Mouse (Mus musculus): ENCODE results near the gene Plekha7. TPM values are rescaled to one million over a fixed set of nuclear protein-coding genes. Genes with fewer than 3 reads are reported as not detected.

The Plekha7 gene
- polyA plus RNA-seq, 1 experiment from 2014 or later, result 9.7 TPM

DNA sequence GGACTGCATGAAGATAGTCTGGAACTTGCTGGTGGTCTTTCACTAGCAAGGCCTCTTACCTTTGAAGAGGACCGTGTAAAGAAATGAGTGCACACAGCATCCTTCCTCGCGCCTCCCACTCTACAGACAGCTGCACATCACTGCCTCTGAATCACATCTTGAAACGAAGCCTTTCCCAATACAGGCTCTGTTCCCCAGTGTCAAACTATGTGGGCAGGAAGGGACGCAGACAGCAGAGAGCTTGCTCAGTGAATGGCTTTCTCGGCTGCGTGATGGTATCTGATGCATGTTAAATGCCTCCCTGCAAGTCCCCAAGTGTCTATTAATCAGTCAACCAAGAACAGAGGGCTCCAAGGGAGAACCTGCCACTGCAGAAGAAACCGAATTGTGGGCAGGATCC lies 99.3 kb downstream of the Plekha7 start:
- no peak for ATAC-seq (ENCODE audit: low FRiP score, low read depth)
- 58% methylated on average over 8 of the region's 8 CpGs for WGBS
- H3K27me3 ChIP-seq, result peaks cover 3% of the 10 kb centered on the region; the same call in 1 of the 2 replicates
- H3K4me3 ChIP-seq, result no peak overlapping the region
- H3K4me1 ChIP-seq, result peaks cover 36% of the 10 kb centered on the region
- no peak overlapping the region for H3K4me2 ChIP-seq (replicated peaks)
- no peaks in the 10 kb centered on the region for H3K9me3 ChIP-seq
- no peaks in the 10 kb centered on the region for H3K36me3 ChIP-seq
- no peak overlapping the region; the same call in 1 of the 2 replicates for H3K9ac ChIP-seq
- H3K27ac ChIP-seq, result no peak overlapping the region

DNA sequence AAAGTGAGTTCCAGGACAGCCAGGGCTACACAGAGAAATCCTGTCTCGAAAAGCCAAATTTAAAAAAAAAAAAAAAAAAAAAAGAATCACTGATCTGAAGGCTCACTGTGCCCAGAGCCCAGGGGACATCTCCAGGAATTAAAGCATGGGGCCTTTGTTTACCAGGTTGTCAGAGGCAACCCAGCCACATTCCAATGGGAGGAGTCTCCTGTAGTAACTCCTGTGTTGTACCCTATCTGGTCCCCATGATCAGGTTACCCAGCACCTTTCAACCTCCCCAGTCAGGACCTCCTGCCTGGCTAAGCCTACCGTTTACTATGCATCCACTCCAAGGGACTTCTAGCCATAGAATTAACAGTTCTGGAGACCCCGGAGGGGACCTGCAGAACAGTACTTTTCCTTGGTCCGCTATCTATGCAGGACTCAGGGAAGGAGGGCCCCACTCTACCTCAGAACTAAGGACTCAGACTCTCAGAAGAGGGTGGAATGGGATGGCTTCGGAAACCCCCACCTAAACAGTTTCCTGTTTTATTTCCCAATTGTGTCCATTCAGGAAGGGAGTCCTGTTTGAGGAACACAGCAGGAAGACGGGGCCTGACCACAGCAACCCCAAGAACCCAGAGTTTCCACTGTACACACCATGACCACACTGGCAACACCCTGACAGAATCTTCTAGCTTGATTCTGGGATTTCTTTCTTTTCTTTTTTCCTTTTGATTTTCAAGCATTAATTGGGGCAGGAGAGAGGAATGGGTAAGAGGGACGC lies 101.2 kb downstream of the Plekha7 start:
- peaks cover 39% of the 10 kb centered on the region for H3K4me1 ChIP-seq
- 62% methylated on average over 7 of the region's 7 CpGs for WGBS
- H3K27ac ChIP-seq, result no peak overlapping the region

DNA sequence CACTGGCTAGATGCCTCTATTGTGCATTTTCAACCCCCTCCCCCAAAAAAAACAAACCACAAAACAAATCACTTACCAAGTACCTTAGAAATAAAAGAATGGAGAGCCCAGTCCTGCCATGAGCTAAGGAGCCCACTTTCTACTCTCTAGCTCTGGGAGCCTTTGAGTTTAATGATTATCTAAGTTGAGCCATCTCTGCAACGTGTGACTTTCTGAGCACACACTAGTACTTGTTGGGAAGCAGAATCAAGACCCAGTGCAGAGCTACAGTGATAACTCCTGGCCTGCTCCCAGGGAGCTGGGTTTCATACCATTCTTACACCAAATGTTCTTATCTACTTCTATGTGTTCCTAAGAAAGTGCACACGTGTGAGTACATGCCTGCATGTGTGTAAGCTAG lies 102.7 kb downstream of the Plekha7 start:
- Histone ChIP-seq H3K27me3 (no peaks in the 10 kb centered on the region), H3K9me3 (no peaks in the 10 kb centered on the region), H3K36me3 (no peaks in the 10 kb centered on the region), H3K4me1 (peaks cover 26% of the 10 kb centered on the region), H3K9ac (no peak overlapping the region), H3K27ac (no peak overlapping the region), H3K4me2 (replicated peaks) (no peak overlapping the region), H3K4me3 (no peak overlapping the region)
- no peak for ATAC-seq (ENCODE audit: low FRiP score, low read depth)
- 78% methylated on average over 2 of the region's 2 CpGs for WGBS

More for the DNA sequence above, 101.2 kb downstream of the Plekha7 start:
- ATAC-seq (ENCODE audit: low FRiP score, low read depth), result no peak
- H3K4me2 ChIP-seq (replicated peaks), result no peak overlapping the region
- no peaks in the 10 kb centered on the region for H3K9me3 ChIP-seq
- H3K27me3 ChIP-seq, result peaks cover 3% of the 10 kb centered on the region; the same call in 1 of the 2 replicates
- no peaks in the 10 kb centered on the region for H3K36me3 ChIP-seq
- no peak overlapping the region for H3K4me3 ChIP-seq
- H3K9ac ChIP-seq, result no peak overlapping the region

DNA sequence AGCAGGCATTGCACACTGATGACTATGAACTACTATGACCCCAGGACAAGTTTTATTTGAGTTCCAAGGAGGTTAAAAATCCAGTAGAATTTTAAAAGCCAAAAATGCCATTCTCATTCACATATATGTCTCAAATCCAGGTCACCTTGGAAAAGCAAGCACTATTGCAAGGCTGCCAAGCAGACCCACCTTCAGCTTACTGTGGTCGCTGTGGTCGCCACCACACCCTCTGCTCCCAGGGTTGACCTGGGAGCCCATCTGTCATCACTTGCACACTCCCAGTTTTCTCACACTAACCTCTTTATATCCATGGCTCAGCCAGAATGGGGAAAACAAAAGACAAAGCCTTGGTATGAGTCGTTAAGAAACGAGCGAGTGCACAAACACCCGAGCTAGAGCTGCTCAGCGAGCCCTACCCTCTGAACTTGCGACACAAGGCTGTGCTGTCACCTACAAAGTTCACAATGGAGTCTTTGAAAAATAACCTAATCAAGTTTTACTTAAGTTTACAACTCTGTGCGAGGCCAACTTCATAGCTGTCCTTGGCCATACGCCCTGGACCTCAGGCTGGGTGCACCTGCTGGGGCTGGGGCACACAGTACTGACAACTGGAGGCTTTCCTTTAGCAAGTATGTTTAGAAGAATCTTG lies 106.0 kb downstream of the Plekha7 start:
- WGBS, result 59% methylated on average over 10 of the region's 10 CpGs
- no peaks in the 10 kb centered on the region for H3K36me3 ChIP-seq
- H3K9ac ChIP-seq, result no peak overlapping the region
- H3K4me2 ChIP-seq (replicated peaks), result no peak overlapping the region
- H3K27me3 ChIP-seq, result no peaks in the 10 kb centered on the region
- no peak for ATAC-seq (ENCODE audit: low FRiP score, low read depth)
- no peak overlapping the region for H3K27ac ChIP-seq
- peaks cover 23% of the 10 kb centered on the region for H3K4me1 ChIP-seq
- H3K9me3 ChIP-seq, result no peaks in the 10 kb centered on the region
- H3K4me3 ChIP-seq, result no peak overlapping the region

DNA sequence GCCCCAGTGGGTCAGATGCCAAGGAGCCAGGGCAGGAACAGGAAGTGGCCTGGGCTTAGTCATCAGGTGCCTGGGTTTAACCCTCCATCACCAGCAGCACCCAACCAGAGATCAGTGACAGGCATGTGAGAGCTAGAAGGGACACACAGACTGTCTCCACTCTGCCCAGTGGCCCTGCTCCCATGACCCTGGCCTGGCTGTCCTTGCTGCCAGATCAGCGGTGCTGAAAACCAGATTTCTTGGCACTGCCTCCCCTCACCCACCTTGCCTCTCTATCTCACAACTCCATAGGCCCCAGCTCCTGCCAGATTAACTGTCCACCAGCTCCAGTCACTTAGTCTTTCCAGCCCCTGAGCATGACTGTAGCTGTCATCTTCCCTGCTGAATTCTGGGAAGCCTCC lies 107.2 kb downstream of the Plekha7 start:
- no peak overlapping the region for H3K4me2 ChIP-seq (replicated peaks)
- no peak overlapping the region for H3K4me3 ChIP-seq
- WGBS, result 74% methylated on average over 1 of the region's 1 CpGs
- H3K4me1 ChIP-seq, result peaks cover 32% of the 10 kb centered on the region
- H3K9ac ChIP-seq, result no peak overlapping the region
- no peaks in the 10 kb centered on the region for H3K27me3 ChIP-seq
- no peaks in the 10 kb centered on the region for H3K36me3 ChIP-seq
- H3K27ac ChIP-seq, result 0 out of 2 replicates have a peak overlapping the region, but pooled peaks have one; percentile 10
- no peaks in the 10 kb centered on the region for H3K9me3 ChIP-seq
- ATAC-seq (ENCODE audit: low FRiP score, low read depth), result no peak

DNA sequence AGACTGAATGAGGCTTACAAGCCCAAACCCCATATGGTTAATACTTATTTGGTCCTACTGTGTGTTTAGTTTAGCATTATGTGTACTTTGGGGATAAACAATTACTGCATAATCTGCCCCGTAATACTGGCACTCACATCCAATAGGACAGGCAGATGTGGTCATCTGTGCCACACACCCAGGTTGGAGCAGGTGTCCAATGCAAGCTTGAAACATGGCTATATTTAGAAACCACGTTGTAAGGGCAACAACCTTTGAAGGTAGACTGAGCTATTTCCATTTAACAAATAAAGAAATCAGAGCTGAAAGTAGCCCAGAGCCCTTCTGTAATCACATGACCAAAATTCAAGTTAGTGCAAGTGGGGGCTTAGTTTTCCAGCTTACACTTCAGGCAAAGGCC lies 107.6 kb downstream of the Plekha7 start:
- Histone ChIP-seq H3K9me3 (no peaks in the 10 kb centered on the region), H3K36me3 (no peaks in the 10 kb centered on the region), H3K27ac (no peak overlapping the region), H3K4me2 (replicated peaks) (no peak overlapping the region), H3K9ac (no peak overlapping the region), H3K4me3 (no peak overlapping the region), H3K4me1 (peaks cover 32% of the 10 kb centered on the region), H3K27me3 (no peaks in the 10 kb centered on the region)
- ATAC-seq (ENCODE audit: low FRiP score, low read depth), result no peak
- WGBS, result 74% methylated on average over 2 of the region's 2 CpGs

DNA sequence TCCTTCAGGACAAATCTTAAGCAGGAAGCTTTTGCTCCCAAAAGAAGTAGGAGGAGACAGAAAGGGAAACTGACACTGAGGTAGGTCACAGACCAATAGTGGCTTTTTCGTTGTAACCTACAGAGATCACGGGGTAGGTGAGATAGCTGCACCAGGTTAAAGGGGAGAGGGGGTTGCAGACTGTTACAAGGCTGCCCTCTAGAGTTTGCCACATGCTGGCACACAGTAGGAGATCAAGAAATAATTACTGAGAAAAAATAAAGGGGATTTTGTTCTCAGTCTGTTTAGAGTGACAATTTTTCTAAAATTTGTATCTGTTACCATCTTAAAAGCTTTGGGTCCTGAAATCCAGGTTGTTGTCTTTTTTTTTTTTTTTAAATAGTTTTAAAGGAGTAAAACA lies 109.3 kb downstream of the Plekha7 start:
- 32% methylated on average over 2 of the region's 2 CpGs for WGBS
- H3K27me3 ChIP-seq, result no peaks in the 10 kb centered on the region
- no peaks in the 10 kb centered on the region for H3K9me3 ChIP-seq
- H3K4me3 ChIP-seq, result no peak overlapping the region
- no peak overlapping the region for H3K27ac ChIP-seq
- H3K4me1 ChIP-seq, result peaks cover 32% of the 10 kb centered on the region
- ATAC-seq (ENCODE audit: low FRiP score, low read depth), result no peak
- H3K9ac ChIP-seq, result no peak overlapping the region
- no peaks in the 10 kb centered on the region for H3K36me3 ChIP-seq
- H3K4me2 ChIP-seq (replicated peaks), result peak overlapping the region; percentile 43

DNA sequence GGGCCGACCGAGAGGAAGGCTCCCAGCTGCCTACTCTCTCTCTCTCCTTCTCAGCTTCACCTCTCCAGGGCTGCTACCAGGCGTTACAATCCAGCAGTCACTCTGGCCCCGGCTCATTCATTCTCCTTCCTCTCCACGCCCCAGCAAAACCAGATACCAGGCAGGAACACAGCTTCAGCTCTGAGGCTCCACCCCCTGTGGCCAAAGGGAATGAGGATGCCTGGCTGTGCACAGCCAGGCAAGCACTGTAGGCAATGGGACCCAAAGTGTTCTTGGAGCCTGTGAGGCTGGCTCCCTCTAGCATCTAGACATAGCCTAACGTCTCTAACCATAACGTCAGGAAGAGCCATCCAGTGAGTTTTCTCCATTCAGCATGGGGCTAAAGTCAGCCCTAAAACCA lies 109.8 kb downstream of the Plekha7 start:
- ATAC-seq (ENCODE audit: low FRiP score, low read depth), result peak; percentile 62
- no peaks in the 10 kb centered on the region for H3K27me3 ChIP-seq
- H3K4me1 ChIP-seq, result peaks cover 34% of the 10 kb centered on the region
- H3K36me3 ChIP-seq, result no peaks in the 10 kb centered on the region
- peak overlapping the region; percentile 15 for H3K4me3 ChIP-seq
- no peak overlapping the region; the same call in 1 of the 2 replicates for H3K27ac ChIP-seq
- no peak overlapping the region for H3K9ac ChIP-seq
- no peaks in the 10 kb centered on the region for H3K9me3 ChIP-seq
- WGBS, result 19% methylated on average over 7 of the region's 7 CpGs
- peak overlapping the region; percentile 43 for H3K4me2 ChIP-seq (replicated peaks)

DNA sequence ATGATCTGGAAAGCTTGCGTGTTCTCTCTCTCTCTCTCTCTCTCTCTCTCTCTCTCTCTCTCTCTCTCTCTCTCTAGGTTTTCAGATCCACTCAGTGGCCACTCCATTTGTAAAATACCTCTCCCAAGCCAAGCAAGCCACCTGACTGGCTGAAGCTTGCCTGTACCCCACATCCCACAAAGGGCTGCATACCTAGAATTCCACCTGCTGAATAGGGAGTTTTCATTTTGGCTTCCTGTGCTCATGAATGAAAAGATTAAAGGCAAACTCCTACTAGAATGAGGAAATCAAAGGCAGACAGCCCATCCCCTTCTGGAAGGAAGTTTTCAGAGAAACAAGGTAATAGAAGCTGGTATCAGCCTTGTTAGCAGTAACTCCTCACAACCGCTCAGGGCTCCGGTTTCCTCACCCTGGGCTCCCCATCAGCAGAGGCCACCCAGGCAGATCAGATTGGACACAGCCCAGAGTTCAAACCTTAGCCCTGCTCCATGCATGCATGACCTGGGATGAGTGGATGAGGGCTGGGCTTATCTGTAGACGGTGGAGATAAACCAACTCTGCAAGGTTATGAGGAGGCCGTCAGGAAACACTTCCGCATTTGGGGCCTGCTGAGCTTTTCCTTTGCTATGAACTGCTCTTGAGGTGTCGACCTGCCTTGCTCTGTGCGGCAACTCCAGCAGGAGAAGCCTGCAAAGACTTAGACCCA lies 111.0 kb downstream of the Plekha7 start:
- ATAC-seq (ENCODE audit: low FRiP score, low read depth), result no peak
- WGBS, result 46% methylated on average over 8 of the region's 8 CpGs
- H3K9me3 ChIP-seq, result no peaks in the 10 kb centered on the region
- peak overlapping the region; percentile 43 for H3K4me2 ChIP-seq (replicated peaks)
- peaks cover 32% of the 10 kb centered on the region for H3K4me1 ChIP-seq
- no peaks in the 10 kb centered on the region for H3K36me3 ChIP-seq
- no peak overlapping the region for H3K9ac ChIP-seq
- peak overlapping the region; percentile 15; the same call in 1 of the 2 replicates for H3K4me3 ChIP-seq
- H3K27ac ChIP-seq, result peak overlapping the region; percentile 15; the same call in 1 of the 2 replicates
- H3K27me3 ChIP-seq, result no peaks in the 10 kb centered on the region

DNA sequence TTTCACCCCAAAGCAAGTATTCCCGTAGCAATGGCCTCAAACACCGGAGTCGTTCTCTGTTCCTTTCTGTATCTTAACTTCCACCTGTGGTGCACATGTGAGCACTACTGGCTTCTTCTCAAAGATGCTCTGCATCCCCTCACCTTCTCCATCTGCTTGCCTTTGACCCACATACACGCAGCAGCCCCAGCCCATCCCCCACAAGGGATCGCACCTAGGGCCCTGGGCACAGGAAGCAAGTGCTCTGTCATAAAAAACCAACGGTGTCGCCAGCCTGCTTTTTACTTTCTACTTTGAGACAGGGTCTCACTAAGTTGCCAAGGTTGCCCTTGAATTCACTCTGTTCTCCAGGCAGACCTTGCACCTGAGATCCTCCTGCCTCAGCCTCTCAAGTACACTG lies 113.2 kb downstream of the Plekha7 start:
- no peaks in the 10 kb centered on the region for H3K27me3 ChIP-seq
- H3K9me3 ChIP-seq, result no peaks in the 10 kb centered on the region
- no peak overlapping the region for H3K27ac ChIP-seq
- H3K9ac ChIP-seq, result no peak overlapping the region
- no peak for ATAC-seq (ENCODE audit: low FRiP score, low read depth)
- peaks cover 45% of the 10 kb centered on the region for H3K4me1 ChIP-seq
- no peak overlapping the region for H3K4me3 ChIP-seq
- no peaks in the 10 kb centered on the region for H3K36me3 ChIP-seq
- no peak overlapping the region for H3K4me2 ChIP-seq (replicated peaks)
- 64% methylated on average over 7 of the region's 7 CpGs for WGBS

DNA sequence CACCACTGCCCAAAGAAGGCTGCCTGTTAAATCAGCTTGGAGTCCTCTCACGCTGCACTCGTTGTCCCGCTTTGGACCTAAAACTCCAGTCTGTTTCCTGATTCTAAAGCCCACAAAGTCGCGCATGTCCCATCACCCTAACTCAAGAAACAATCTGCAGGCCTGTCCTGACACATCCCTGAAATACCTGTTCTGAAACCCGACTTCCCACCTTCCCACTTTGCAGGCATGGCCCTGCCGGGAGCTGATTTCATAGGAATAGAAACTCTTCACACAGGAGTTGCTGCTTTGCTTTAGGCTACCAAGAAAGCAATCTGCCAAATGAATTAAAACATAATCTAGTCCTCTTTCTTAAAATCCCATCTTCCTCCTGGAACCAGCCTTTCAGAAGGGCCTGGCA lies 115.2 kb downstream of the Plekha7 start:
- 82% methylated on average over 7 of the region's 7 CpGs for WGBS
- Histone ChIP-seq H3K9me3 (no peaks in the 10 kb centered on the region), H3K4me1 (peaks cover 41% of the 10 kb centered on the region), H3K27ac (peak overlapping the region; percentile 58; the same call in 1 of the 2 replicates), H3K36me3 (no peaks in the 10 kb centered on the region), H3K9ac (no peak overlapping the region), H3K27me3 (no peaks in the 10 kb centered on the region), H3K4me2 (replicated peaks) (no peak overlapping the region), H3K4me3 (no peak overlapping the region)
- no peak for ATAC-seq (ENCODE audit: low FRiP score, low read depth)

DNA sequence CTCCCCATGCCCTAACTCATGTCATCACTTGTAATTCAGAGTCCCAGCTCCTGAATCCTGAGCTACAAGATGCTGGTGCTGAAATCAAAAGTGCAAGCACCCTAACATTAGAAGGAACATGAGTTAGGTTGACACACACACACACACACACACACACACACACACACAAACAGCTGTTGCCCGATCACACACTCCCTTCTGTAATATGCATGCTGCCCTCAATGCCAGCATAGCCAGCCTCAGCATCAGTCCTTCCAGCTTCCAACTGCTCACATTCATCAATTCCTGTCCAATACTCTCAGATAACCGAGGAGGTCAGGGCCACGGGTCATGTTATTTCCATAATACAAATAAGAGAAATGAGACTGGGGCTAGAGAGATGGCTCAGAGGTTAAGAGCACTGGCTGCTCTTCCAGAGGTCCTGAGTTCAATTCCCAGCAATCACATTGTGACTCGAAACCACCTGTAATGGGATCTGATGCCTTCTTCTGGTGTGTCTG lies 116.0 kb downstream of the Plekha7 start:
- ATAC-seq (ENCODE audit: low FRiP score, low read depth), result no peak
- Histone ChIP-seq H3K9me3 (no peaks in the 10 kb centered on the region), H3K27me3 (no peaks in the 10 kb centered on the region), H3K27ac (peak overlapping the region; percentile 67; the same call in 1 of the 2 replicates), H3K4me1 (peaks cover 39% of the 10 kb centered on the region), H3K9ac (no peak overlapping the region; the same call in 1 of the 2 replicates), H3K36me3 (no peaks in the 10 kb centered on the region), H3K4me3 (no peak overlapping the region), H3K4me2 (replicated peaks) (no peak overlapping the region)
- WGBS, result 61% methylated on average over 4 of the region's 4 CpGs

All from limb, embryonic 13.5 days (tissue).